29 mouse cellular contexts compared by ENCODE assay signal in genomic region chr19:58951521-58951920, GRCm38 (mm10). TPM values are rescaled to one million over a fixed set of nuclear protein-coding genes. Genes with fewer than 3 reads are reported as not detected.
"Had no signal": no experiment of that assay in that cellular context is flagged by ENCODE, and none has a peak within 500 bp of the region (broad histone marks: within the 10 kb centered on the region; RNA-seq: fewer than 3 reads in every experiment).

No protein-coding gene starts in this region.

- H3K4me3 ChIP-seq: heart, embryonic 10.5 days; heart, embryonic 12.5 days; hindbrain, embryonic 10.5 days; hindbrain, embryonic 12.5 days; intestine, embryonic 15.5 days; layer of hippocampus, adult 2 months; left cerebral cortex, adult 2 months; limb, embryonic 10.5 days; limb, embryonic 12.5 days; liver, embryonic 13.5 days; liver, embryonic 15.5 days had no signal

- DNase-seq: gastrocnemius, postnatal 10 days; gastrocnemius, postnatal 25 days; heart, adult 18-20 months; heart, postnatal 10 days; heart, postnatal 4 days; kidney, adult 18-20 months; kidney, adult 8-10 months; kidney, postnatal 10 days; kidney, postnatal 25 days; kidney, postnatal 4 days; liver; liver, embryonic 13.5 days had no signal

- H3K9me3 ChIP-seq: heart, embryonic 10.5 days; heart, embryonic 12.5 days; hindbrain, embryonic 10.5 days; hindbrain, embryonic 12.5 days; intestine, embryonic 15.5 days; limb, embryonic 10.5 days; limb, embryonic 12.5 days; liver, embryonic 13.5 days; liver, embryonic 15.5 days had no signal

- H3K4me1 ChIP-seq: heart, embryonic 10.5 days; heart, embryonic 12.5 days; hindbrain, embryonic 10.5 days; hindbrain, embryonic 12.5 days; intestine, embryonic 15.5 days; limb, embryonic 10.5 days; limb, embryonic 12.5 days; liver, embryonic 13.5 days; liver, embryonic 15.5 days had no signal

- H3K36me3 ChIP-seq: heart, embryonic 10.5 days; heart, embryonic 12.5 days; hindbrain, embryonic 10.5 days; hindbrain, embryonic 12.5 days; intestine, embryonic 15.5 days; limb, embryonic 10.5 days; limb, embryonic 12.5 days; liver, embryonic 13.5 days; liver, embryonic 15.5 days had no signal

- H3K9ac ChIP-seq: heart, embryonic 12.5 days; hindbrain, embryonic 12.5 days; hindbrain, embryonic 14.5 days; intestine, embryonic 15.5 days; limb, embryonic 12.5 days; liver, embryonic 13.5 days; liver, embryonic 15.5 days had no signal

- ATAC-seq: hindbrain, embryonic 16.5 days; inflammation-experienced regulatory T-cells, adult 6 months; intestine, embryonic 15.5 days; intestine, postnatal 0 days had no signal

- H3K27ac ChIP-seq: heart, embryonic 10.5 days; hindbrain, embryonic 10.5 days; hindbrain, embryonic 12.5 days; hindbrain, embryonic 14.5 days; intestine, embryonic 15.5 days; layer of hippocampus, adult 2 months; left cerebral cortex, adult 2 months; limb, embryonic 10.5 days; limb, embryonic 12.5 days; liver, embryonic 13.5 days; liver, embryonic 15.5 days had no signal

- H3K4me2 ChIP-seq: heart, embryonic 12.5 days; hindbrain, embryonic 12.5 days; hindbrain, embryonic 14.5 days; intestine, embryonic 15.5 days; limb, embryonic 12.5 days; liver, embryonic 11.5 days; liver, embryonic 13.5 days; liver, embryonic 15.5 days had no signal

RNA-seq across cellular contexts. Expression of gene Eno4, which starts 8.3 kb away (rescaled TPM):
- total RNA-seq: gastrocnemius, postnatal 25 days; granulocyte monocyte progenitor cell, adult 5-6 weeks; heart, postnatal 25 days; heart, postnatal 4 days had no signal
- polyA plus RNA-seq: inflammation-experienced regulatory T-cells, adult 6 months; liver, embryonic 15.5 days had no signal
